Mouse (Mus musculus) CD4-positive helper T cell, adult 2 months (primary cell): ENCODE measurements around the gene Armc2.
"Not testable (repeated sequence)": the region's sequence is repeated elsewhere in the genome, so short reads cannot be mapped to it uniquely, and the experiment has no call there.

Experiments
- DNase-seq: peaks from one replicate; pipeline ENCODE4 v3.0.0-alpha.2; 2012; ENCODE audit warnings: low read depth, missing footprints, low spot score

Armc2 gene

GRCm38 (mm10) chr10:41972676-41973075 is 45.6 kb downstream of the Armc2 start:
- no peak for DNase-seq

- DNase-seq = no peak
Measured at GRCm38 (mm10) chr10:41967915-41968635, 50.2 kb downstream of the Armc2 start.

- no peak for DNase-seq
Measured at GRCm38 (mm10) chr10:41962725-41963124, 55.5 kb downstream of the Armc2 start.

GRCm38 (mm10) chr10:41959808-41960207 is 58.4 kb downstream of the Armc2 start:
- no peak for DNase-seq

GRCm38 (mm10) chr10:41958677-41959274 is 59.5 kb downstream of the Armc2 start:
- DNase-seq = no peak

DNA sequence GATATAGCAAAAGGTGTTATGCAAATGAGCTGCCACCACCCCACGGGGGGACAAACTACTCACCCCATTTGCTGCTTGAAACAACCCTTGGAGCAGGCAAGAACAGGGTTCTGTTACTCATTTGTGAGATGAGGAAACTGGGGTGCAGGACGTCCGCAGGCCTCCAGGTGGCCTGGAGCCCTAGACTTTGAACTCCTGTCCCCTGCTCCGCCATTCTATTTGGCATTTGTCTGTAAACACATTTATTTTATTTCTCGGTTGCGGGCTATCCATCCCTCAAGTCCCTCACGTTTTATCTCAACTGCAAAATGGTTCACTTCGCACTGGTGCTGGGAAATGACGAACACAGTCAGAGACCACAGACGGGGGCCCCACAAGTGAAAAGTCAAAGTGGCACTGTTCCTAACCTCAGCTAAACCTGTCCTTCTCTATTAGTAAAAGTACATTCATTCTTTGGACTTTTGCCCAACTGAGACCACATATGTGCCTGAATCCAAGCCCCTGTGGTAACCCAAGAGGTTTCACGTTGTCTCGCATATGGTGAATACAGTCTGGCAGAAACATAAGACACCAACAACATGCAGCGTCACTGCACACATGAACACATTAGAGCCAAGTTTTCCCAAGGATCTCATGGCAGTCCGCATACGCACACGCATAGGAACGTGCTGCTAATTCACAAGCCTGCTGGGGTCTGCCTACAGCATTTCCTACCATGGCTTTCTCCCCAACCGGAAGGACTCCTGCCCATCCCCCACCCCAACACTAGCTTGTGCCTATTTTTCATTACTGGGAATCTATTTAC is 60.6 kb downstream of the Armc2 start:
- no peak for DNase-seq

DNA sequence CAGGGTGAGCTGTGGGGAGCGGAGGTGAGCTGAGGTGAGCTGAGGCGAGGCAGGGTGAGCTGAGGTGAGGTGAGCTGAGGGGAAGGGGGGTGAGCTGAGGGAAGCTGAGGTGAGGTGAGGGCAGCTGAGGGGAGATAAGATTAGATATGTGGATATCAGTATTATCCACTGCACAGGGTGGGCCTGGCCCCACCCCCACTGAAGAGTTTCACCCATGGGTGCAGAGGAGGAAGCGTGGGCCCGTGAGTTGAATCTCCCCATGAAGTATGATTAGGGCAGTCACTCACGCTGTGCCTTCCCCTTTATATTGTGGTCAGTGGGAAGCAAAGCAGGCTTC is 64.7 kb downstream of the Armc2 start:
- peak; percentile 39 for DNase-seq

GRCm38 (mm10) chr10:41952850-41953527 is 65.3 kb downstream of the Armc2 start:
- no peak for DNase-seq

DNA sequence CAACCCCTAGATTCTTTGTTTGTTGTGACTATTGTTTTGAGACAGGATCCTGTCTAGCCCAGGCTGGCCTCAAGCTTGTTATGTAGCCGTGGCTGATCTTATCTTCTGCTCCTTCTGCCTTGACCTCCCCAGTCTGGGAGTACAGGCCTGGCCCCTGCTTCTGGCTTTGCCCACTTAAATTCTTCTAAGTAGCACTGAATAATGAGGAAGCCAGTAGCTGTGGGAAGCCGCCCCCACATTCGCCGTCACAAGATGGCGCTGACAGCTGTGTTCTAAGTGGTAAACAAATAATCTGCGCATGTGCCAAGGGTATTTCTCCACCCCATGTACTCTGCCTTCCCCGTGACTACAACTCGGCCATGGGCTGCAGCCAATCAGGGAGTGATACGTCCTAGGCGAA is 65.9 kb downstream of the Armc2 start:
- not testable (repeated sequence) for DNase-seq

DNA sequence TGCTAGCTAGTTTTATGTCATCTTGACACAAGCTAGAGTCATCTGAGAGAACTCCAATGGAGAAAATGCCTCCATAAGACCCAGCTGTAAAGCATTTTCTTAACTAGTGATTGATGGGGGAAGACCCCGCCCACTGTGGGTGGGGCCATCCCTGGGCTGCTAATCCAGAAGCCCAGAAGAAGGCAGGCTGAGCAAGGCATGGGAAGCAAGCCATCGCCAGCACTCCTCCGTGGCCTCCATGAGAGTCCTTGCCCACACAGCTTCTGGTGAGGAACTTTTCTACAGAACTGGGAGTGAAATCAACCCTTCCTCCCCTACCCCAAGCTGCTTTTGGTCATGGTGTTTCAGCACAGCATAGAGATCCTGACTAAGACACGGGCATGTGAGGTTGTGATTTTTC is 79.2 kb downstream of the Armc2 start:
- DNase-seq = no peak

GRCm38 (mm10) chr10:41937176-41937575 is 81.1 kb downstream of the Armc2 start:
- DNase-seq = peak; percentile 68

- DNase-seq = no peak
Measured at GRCm38 (mm10) chr10:41936100-41936499, 82.1 kb downstream of the Armc2 start.

DNA sequence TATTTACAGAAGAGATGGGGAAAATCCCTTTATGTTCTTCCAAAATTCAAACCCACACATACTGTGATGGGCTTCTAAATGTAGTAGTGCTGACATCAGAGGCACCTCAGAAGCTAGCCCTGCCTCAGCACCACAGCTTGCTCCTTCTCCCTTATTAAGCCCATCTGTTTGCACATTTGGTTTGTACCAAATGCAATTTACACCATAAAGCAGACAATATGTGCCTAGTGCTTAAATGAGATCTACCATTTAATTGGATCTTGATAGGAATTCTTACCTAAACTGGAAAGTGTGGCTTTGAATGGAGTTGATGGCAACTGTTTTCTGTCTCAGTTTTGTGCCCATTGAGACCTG is 82.8 kb downstream of the Armc2 start:
- DNase-seq = no peak

GRCm38 (mm10) chr10:41934633-41935475 is 83.4 kb downstream of the Armc2 start:
- no peak for DNase-seq

- peak; percentile 45 for DNase-seq
Measured at GRCm38 (mm10) chr10:41933536-41933935, 84.7 kb downstream of the Armc2 start.

DNA sequence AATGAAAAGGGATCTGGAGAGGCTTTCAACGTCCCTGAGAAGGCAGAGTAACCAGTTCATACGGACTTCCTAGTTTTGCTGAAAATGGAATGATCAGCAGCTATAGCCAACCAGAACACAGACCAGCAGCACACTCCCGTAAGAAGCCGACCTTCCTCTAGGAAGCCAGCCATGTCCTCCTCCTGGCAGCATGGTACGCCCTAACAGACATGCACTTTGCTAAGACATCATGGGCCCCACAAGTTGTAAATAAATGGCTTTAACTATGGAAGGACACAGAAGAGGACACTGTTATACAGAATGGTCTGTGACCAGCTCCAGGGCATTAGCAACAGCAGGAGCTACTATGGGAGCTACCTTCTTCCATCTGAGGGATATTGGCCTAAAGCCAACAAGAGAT is 85.3 kb downstream of the Armc2 start:
- no peak for DNase-seq

DNA sequence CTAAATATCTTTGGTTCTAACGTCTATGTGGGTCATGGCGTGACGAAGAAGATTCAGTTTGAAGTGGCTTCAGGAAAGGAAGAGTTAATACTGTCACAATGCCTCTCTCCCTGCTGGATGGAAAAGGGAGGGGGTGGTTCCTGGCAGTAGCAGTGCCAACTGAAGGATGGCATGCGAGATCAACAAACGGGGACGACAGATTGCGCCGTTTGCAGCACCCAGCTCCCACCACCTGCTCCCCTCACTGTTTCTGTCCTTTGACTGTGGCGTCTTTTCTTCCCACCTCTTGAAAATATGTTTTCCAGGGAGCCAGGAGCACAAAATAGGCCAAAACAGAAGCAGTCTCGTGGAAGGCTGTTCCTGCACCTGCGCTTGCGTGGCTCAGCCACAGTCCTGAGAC is 86.3 kb downstream of the Armc2 start:
- no peak for DNase-seq

DNA sequence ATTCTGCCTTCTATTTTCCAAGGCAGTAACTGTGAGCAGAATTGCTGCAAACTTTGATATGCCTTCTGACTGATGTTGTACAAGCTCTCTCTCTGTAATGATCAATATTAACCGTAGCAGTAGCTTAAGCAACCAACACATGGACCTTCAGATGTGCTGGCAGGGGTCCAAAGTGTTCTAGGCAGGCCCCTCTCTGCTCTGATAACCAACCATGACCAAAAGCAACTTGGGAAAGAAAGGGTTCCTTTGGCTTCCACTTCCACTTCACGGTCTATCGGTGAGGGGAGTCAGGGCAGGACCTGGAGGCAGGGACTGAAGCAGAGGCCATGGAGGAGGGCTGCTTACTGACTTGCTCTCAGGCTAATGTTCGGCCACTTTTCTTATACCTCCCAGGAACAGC is 87.3 kb downstream of the Armc2 start:
- no peak for DNase-seq

GRCm38 (mm10) chr10:41926726-41927125 is 91.5 kb downstream of the Armc2 start:
- no peak for DNase-seq

DNA sequence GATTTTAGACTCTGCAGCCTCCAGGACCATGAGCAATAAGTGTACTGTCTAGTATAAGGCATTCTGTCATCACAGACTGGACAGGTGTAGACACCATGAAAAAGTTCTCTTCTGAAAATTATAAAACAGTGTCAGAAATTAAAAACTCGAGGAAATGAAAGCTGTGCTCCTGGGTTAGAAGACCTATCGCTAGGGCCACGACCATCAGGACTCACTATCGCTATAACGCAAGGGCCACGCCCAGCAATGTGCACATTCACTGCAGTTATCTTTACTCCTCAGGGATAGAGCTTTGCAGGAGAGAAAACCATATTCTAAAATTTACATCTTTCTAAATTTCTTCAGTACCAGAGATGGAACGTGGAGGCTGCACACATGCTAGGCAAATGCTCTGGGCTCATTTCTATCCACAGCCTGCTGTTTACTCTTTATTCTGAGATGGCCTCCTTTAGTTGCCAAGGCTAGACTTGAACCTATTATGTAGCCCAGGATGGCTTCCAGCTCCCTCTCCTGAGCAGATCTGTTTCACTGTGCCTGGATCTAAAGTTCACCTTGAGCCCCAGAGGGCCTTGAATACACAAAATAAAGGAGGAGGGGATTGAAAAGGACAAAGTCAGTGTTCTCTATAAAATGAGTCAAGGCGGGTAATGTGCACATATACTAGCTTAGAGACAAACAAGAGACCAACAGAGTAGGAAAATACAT is 105.8 kb downstream of the Armc2 start:
- no peak for DNase-seq

DNA sequence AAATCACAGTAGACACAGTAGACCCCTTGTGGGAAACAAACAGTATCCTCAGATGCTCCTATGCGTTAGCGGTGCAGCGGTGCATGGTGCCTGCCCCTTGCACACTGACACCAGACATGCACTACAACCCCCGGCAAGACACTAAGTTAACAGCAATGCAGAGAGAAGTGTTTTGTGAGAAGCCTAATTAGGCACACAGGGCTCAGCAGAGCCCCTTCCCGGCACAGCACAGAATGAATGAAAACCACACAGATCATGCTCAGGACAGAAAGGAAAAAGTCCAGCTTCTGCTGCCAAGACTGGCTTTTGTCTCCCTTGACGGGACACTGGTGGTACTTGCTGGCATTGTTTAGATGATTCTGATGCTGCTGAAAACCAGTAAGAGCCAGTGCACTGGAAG is 109.3 kb downstream of the Armc2 start:
- no peak for DNase-seq
